Mouse (Mus musculus) heart, postnatal 14 days (tissue): ENCODE data around the gene Vamp9. TPM values are rescaled to one million over a fixed set of nuclear protein-coding genes. Genes with fewer than 3 reads are reported as not detected.

Experiments
- total RNA-seq, 2 experiments: library from RNA; stranded (reverse); gene quantifications; 2 replicates each; pipeline ENCODE4 v1.2.3; 2021

Gene Vamp9
- total RNA-seq, 2 experiments from 2014 or later: not detected

Other genes with a start within 250 kb of the Vamp9 start
- gene Rasgef1b, start 177.2 kb upstream of the Vamp9 start, total RNA-seq: 10 to 100 TPM; 10.3 to 12.3 TPM
- gene Hnrnpd, start 72.7 kb downstream of the Vamp9 start, total RNA-seq: 100 to 1,000 TPM in 1 of 2 experiments, 10 to 100 TPM in 1; 93.8 to 101 TPM
- gene 4930524J08Rik, start 72.8 kb downstream of the Vamp9 start, total RNA-seq: 1 to 10 TPM in 1 of 2 experiments, under 1 TPM in 1; 0.50 to 1.5 TPM
- 10 to 100 TPM; 60.9 to 70.1 TPM for gene Hnrnpdl, start 133.4 kb downstream of the Vamp9 start, total RNA-seq
- 1 to 10 TPM; 9.2 to 9.5 TPM for gene Enoph1, start 133.7 kb downstream of the Vamp9 start, total RNA-seq